Mouse (Mus musculus): ENCODE data around the gene Gpn2.

GRCm38 (mm10) chr4:133584059-133584951, at the start of gene Gpn2:
- TF ChIP-seq POLR2A (IDR thresholded peaks at IDR 0.05; ENCODE audit: insufficient read depth, low read length) (peak; percentile 83), CTCF (IDR thresholded peaks at IDR 0.05; ENCODE audit: low read depth, low read length) (no peak)

Data from ES-Bruce4 (cell line).